Mouse (Mus musculus) myocyte (in vitro differentiated cells): ENCODE data around the gene Gm6993.
A peak's percentile ranks its signal among the peaks of the same experiment; 100 is the strongest.

Experiments
- CEBPB ChIP-seq: IDR thresholded peaks from 2 replicates; pipeline ENCODE4 v1.6.1; 2011; ENCODE audit warnings: mild to moderate bottlenecking, moderate library complexity; ENCODE audit not compliant: poor library complexity, insufficient read depth, severe bottlenecking
- E2F4 ChIP-seq: IDR thresholded peaks from one replicate; pipeline ENCODE4 v1.6.1; 2011; ENCODE audit warnings: mild to moderate bottlenecking, control low read depth, moderate library complexity; ENCODE audit not compliant: insufficient read depth
- MYOD1 ChIP-seq, 3 experiments: IDR thresholded peaks; one replicate each; pipeline ENCODE4 v1.6.1; 2011; ENCODE audit warnings: control low read depth in 2 of 3, low read depth in 2 of 3, mild to moderate bottlenecking in 2 of 3, moderate library complexity in 1 of 3; ENCODE audit not compliant: insufficient read length in 2 of 3, control insufficient read depth in 1 of 3
- MYOG ChIP-seq, 3 experiments: IDR thresholded peaks; one replicate each; pipeline ENCODE4 v1.6.1; 2011; ENCODE audit warnings: control low read depth in 2 of 3, low read depth in 2 of 3, mild to moderate bottlenecking in 2 of 3; ENCODE audit not compliant: insufficient read length in 2 of 3, control insufficient read depth in 1 of 3, insufficient read depth in 1 of 3
- POLR2A ChIP-seq: IDR thresholded peaks from one replicate; pipeline ENCODE4 v1.6.1; 2011; ENCODE audit warnings: low read depth, mild to moderate bottlenecking, control low read depth, moderate library complexity; ENCODE audit not compliant: insufficient read length
- TCF12 ChIP-seq: IDR thresholded peaks from one replicate; pipeline ENCODE4 v1.6.1; 2011; ENCODE audit warnings: mild to moderate bottlenecking, control low read depth; ENCODE audit not compliant: poor library complexity, insufficient read depth, severe bottlenecking
- USF1 ChIP-seq: IDR thresholded peaks from one replicate; pipeline ENCODE4 v1.6.1; 2011; ENCODE audit warnings: low read depth, mild to moderate bottlenecking, control low read depth, moderate library complexity

- TF ChIP-seq CEBPB: no peak
- TF ChIP-seq POLR2A: no peak
- no peak for TF ChIP-seq TCF12
- TF ChIP-seq USF1: no peak
- TF ChIP-seq MYOG (IDR thresholded peaks at IDR 0.05; ENCODE audit: control insufficient read depth in 1 of 3, insufficient read depth in 1 of 3, insufficient read length in 2 of 3, low read depth in 2 of 3): no peak
- TF ChIP-seq MYOD1 (IDR thresholded peaks at IDR 0.05; ENCODE audit: control insufficient read depth in 1 of 3, insufficient read length in 2 of 3, low read depth in 2 of 3): peak in 2 of 3 experiments; percentile 40 to 47
- TF ChIP-seq E2F4: no peak
Measured at GRCm38 (mm10) chr12:31241595-31242342, 1.2 kb downstream of the Gm6993 start.
